Mouse (Mus musculus) thymus, adult 2 months (tissue): ENCODE measurements around the gene Slc25a22.

ENCODE experiments used
- CTCF ChIP-seq: fragments of 200-500 bp; IDR thresholded peaks from 2 replicates; pipeline ENCODE4 v1.5.1; 2012; ENCODE audit warnings: mild to moderate bottlenecking, control low read depth, low read length, moderate library complexity, borderline replicate concordance; ENCODE audit not compliant: control insufficient read depth, poor library complexity, insufficient read depth; ENCODE audit errors: extremely low read depth
- POLR2A ChIP-seq: fragments of 200-500 bp; IDR thresholded peaks from 2 replicates; pipeline ENCODE4 v1.6.1; 2012; ENCODE audit warnings: mild to moderate bottlenecking, low read length, control low read depth, moderate library complexity; ENCODE audit not compliant: control insufficient read depth, poor library complexity, insufficient read depth; ENCODE audit errors: extremely low read depth

GRCm38 (mm10) chr7:141432741-141433516 lies 4.8 kb downstream of the Slc25a22 start:
- TF ChIP-seq POLR2A = no peak
- TF ChIP-seq CTCF = no peak
